Mouse (Mus musculus): ENCODE measurements around the gene Rnf17.

- TF ChIP-seq CTCF (IDR thresholded peaks at IDR 0.05; ENCODE audit: borderline replicate concordance, extremely low read depth, insufficient read depth, insufficient read length) (no peak), POLR2A (IDR thresholded peaks at IDR 0.05; ENCODE audit: borderline replicate concordance, extremely low read depth, insufficient read depth, insufficient read length, poor library complexity, severe bottlenecking) (no peak)
These were observed 60.3 kb downstream of the Rnf17 start for GRCm38 (mm10) chr14:56462729-56463128.

All from brain, embryonic 14.5 days (tissue).